Mouse (Mus musculus) heart, embryonic 10.5 days (tissue): ENCODE measurements around the gene Cit. TPM values are rescaled to one million over a fixed set of nuclear protein-coding genes. Genes with fewer than 3 reads are reported as not detected.
"Not testable (repeated sequence)": the region's sequence is repeated elsewhere in the genome, so short reads cannot be mapped to it uniquely, and the experiment has no call there.

Experiments
- DNase-seq: peaks from one replicate; pipeline ENCODE4 v3.0.0-alpha.2; 2017; ENCODE audit warnings: low spot score
- H3K27ac ChIP-seq: fragments of 300-500 bp; sonication (generic); 2 replicates; pipeline ENCODE4 v1.5.1; 2016; ENCODE audit warnings: mild to moderate bottlenecking
- H3K27me3 ChIP-seq: fragments of 300-500 bp; sonication (generic); 2 replicates; pipeline ENCODE4 v1.6.1; 2016; ENCODE audit warnings: mild to moderate bottlenecking; ENCODE audit not compliant: poor library complexity, insufficient read depth, severe bottlenecking
- H3K36me3 ChIP-seq: fragments of 300-500 bp; sonication (generic); 2 replicates; pipeline ENCODE4 v1.6.1; 2016; ENCODE audit warnings: mild to moderate bottlenecking, moderate library complexity
- H3K4me1 ChIP-seq: fragments of 300-500 bp; sonication (generic); 2 replicates; pipeline ENCODE4 v1.6.1; 2016; ENCODE audit warnings: mild to moderate bottlenecking
- H3K4me3 ChIP-seq: fragments of 300-500 bp; sonication (generic); 2 replicates; pipeline ENCODE4 v1.5.1; 2016; ENCODE audit warnings: mild to moderate bottlenecking, moderate library complexity
- H3K9me3 ChIP-seq: fragments of 300-500 bp; sonication (generic); 2 replicates; pipeline ENCODE4 v1.6.1; 2016; ENCODE audit warnings: mild to moderate bottlenecking, moderate library complexity
- whole genome bisulfite sequencing: fragments of 180-500 bp; shearing (Covaris S2); methylation state at CpG from one replicate; pipeline ENCODE4 v1.1.7; 2016; 5-methylcytosine and 5-hydroxymethylcytosine counted together
- polyA plus RNA-seq: library from polyadenylated mRNA; unstranded; fragments of >200 nt; fragmentation: Nextera tagmentation; extraction: Ambion mirVana; gene quantifications from 2 replicates; pipeline ENCODE4 v1.2.1, GENCODE M21; 2016

The Cit gene
- 28.4 and 38.5 TPM in 2 replicates for polyA plus RNA-seq

- under 1% methylated on average over 42 of the region's 42 CpGs for WGBS
These were observed at the start of gene Cit for GRCm38 (mm10) chr5:115844766-115845634. Cit (plus strand) TSS chr5:115845278.

GRCm38 (mm10) chr5:115799016-115799894 is 45.8 kb upstream of the Cit start:
- DNase-seq: no peak
- WGBS: 61% methylated on average over 15 of the region's 15 CpGs
- no peaks in the 10 kb centered on the region for H3K9me3 ChIP-seq
- H3K4me1 ChIP-seq: no peaks in the 10 kb centered on the region
- no peaks in the 10 kb centered on the region for H3K27me3 ChIP-seq
- no peak overlapping the region for H3K27ac ChIP-seq
- H3K36me3 ChIP-seq: no peaks in the 10 kb centered on the region
- 0 out of 2 replicates have a peak overlapping the region, but pooled peaks have one; percentile 0 for H3K4me3 ChIP-seq

More at GRCm38 (mm10) chr5:115844766-115845634, at the start of gene Cit:
- peaks cover 15% of the 10 kb centered on the region for H3K4me1 ChIP-seq
- DNase-seq: peak; percentile 98
- H3K4me3 ChIP-seq: peak within 1 kb of the TSS; percentile 95
- peak within 1 kb of the TSS; percentile 93 for H3K27ac ChIP-seq
- H3K9me3 ChIP-seq: no peaks in the 10 kb centered on the region
- no peaks in the 10 kb centered on the region for H3K27me3 ChIP-seq
- peaks cover 18% of the 10 kb centered on the region for H3K36me3 ChIP-seq

- H3K36me3 ChIP-seq: no peaks in the 10 kb centered on the region
- H3K4me3 ChIP-seq: no peak overlapping the region
- 48% methylated on average over 4 of the region's 4 CpGs for WGBS
These were observed 45.2 kb upstream of the Cit start for GRCm38 (mm10) chr5:115799895-115800232.

GRCm38 (mm10) chr5:115812262-115812661 is 32.8 kb upstream of the Cit start:
- Histone ChIP-seq H3K4me1 (no peaks in the 10 kb centered on the region), H3K4me3 (no peak overlapping the region), H3K27me3 (no peaks in the 10 kb centered on the region), H3K9me3 (no peaks in the 10 kb centered on the region), H3K36me3 (no peaks in the 10 kb centered on the region), H3K27ac (no peak overlapping the region)
- no peak for DNase-seq
- WGBS: 70% methylated on average over 3 of the region's 3 CpGs

More at GRCm38 (mm10) chr5:115799895-115800232, 45.2 kb upstream of the Cit start:
- no peak for DNase-seq
- Histone ChIP-seq H3K27me3 (no peaks in the 10 kb centered on the region), H3K9me3 (no peaks in the 10 kb centered on the region), H3K27ac (no peak overlapping the region), H3K4me1 (no peaks in the 10 kb centered on the region)

GRCm38 (mm10) chr5:115817022-115817421 is 28.1 kb upstream of the Cit start:
- no peak overlapping the region for H3K4me3 ChIP-seq
- no peaks in the 10 kb centered on the region for H3K36me3 ChIP-seq
- H3K9me3 ChIP-seq: no peaks in the 10 kb centered on the region
- DNase-seq: no peak
- WGBS: 71% methylated on average over 6 of the region's 6 CpGs
- no peak overlapping the region for H3K27ac ChIP-seq
- H3K4me1 ChIP-seq: no peaks in the 10 kb centered on the region
- H3K27me3 ChIP-seq: no peaks in the 10 kb centered on the region

GRCm38 (mm10) chr5:115817655-115818054 is 27.4 kb upstream of the Cit start:
- 83% methylated on average over 1 of the region's 1 CpGs for WGBS
- H3K9me3 ChIP-seq, H3K36me3 ChIP-seq, H3K27ac ChIP-seq, DNase-seq, H3K4me1 ChIP-seq, H3K27me3 ChIP-seq, H3K4me3 ChIP-seq: not testable (repeated sequence)

GRCm38 (mm10) chr5:115819966-115820365 is 25.1 kb upstream of the Cit start:
- WGBS: 57% methylated on average over 9 of the region's 9 CpGs
- Histone ChIP-seq H3K27ac (no peak overlapping the region), H3K36me3 (no peaks in the 10 kb centered on the region), H3K4me1 (no peaks in the 10 kb centered on the region), H3K27me3 (no peaks in the 10 kb centered on the region), H3K4me3 (no peak overlapping the region), H3K9me3 (no peaks in the 10 kb centered on the region)
- no peak for DNase-seq

- H3K36me3 ChIP-seq: no peaks in the 10 kb centered on the region
- H3K27ac ChIP-seq: no peak overlapping the region
- DNase-seq: no peak
- no peak overlapping the region for H3K4me3 ChIP-seq
- 85% methylated on average over 12 of the region's 12 CpGs for WGBS
- H3K4me1 ChIP-seq: no peaks in the 10 kb centered on the region
- H3K27me3 ChIP-seq: no peaks in the 10 kb centered on the region
- H3K9me3 ChIP-seq: no peaks in the 10 kb centered on the region
These were observed 23.9 kb upstream of the Cit start for GRCm38 (mm10) chr5:115821200-115821599.

GRCm38 (mm10) chr5:115821910-115822309 is 23.2 kb upstream of the Cit start:
- H3K4me3 ChIP-seq: no peak overlapping the region
- no peaks in the 10 kb centered on the region for H3K36me3 ChIP-seq
- H3K4me1 ChIP-seq: no peaks in the 10 kb centered on the region
- no peaks in the 10 kb centered on the region for H3K27me3 ChIP-seq
- 88% methylated on average over 7 of the region's 7 CpGs for WGBS
- no peak overlapping the region for H3K27ac ChIP-seq
- no peak for DNase-seq
- no peaks in the 10 kb centered on the region for H3K9me3 ChIP-seq

GRCm38 (mm10) chr5:115832754-115833153 is 12.3 kb upstream of the Cit start:
- no peak for DNase-seq
- Histone ChIP-seq H3K4me1 (no peaks in the 10 kb centered on the region), H3K36me3 (no peaks in the 10 kb centered on the region), H3K4me3 (no peak overlapping the region), H3K27ac (no peak overlapping the region), H3K27me3 (no peaks in the 10 kb centered on the region), H3K9me3 (no peaks in the 10 kb centered on the region)
- 91% methylated on average over 2 of the region's 2 CpGs for WGBS

GRCm38 (mm10) chr5:115833806-115834205 is 11.3 kb upstream of the Cit start:
- H3K9me3 ChIP-seq, H3K4me1 ChIP-seq, H3K36me3 ChIP-seq, H3K27me3 ChIP-seq, H3K4me3 ChIP-seq, DNase-seq, H3K27ac ChIP-seq: not testable (repeated sequence)

- no peaks in the 10 kb centered on the region for H3K27me3 ChIP-seq
- no peak overlapping the region for H3K27ac ChIP-seq
- H3K4me3 ChIP-seq: no peak overlapping the region
- WGBS: 61% methylated on average over 7 of the region's 7 CpGs
- no peak for DNase-seq
- H3K4me1 ChIP-seq: no peaks in the 10 kb centered on the region
- H3K36me3 ChIP-seq: no peaks in the 10 kb centered on the region
- no peaks in the 10 kb centered on the region for H3K9me3 ChIP-seq
These were observed 9.8 kb upstream of the Cit start for GRCm38 (mm10) chr5:115835291-115835690.

GRCm38 (mm10) chr5:115838059-115838458 is 7.0 kb upstream of the Cit start:
- Histone ChIP-seq H3K4me3 (no peak overlapping the region), H3K4me1 (no peaks in the 10 kb centered on the region), H3K9me3 (no peaks in the 10 kb centered on the region), H3K36me3 (no peaks in the 10 kb centered on the region), H3K27me3 (no peaks in the 10 kb centered on the region), H3K27ac (no peak overlapping the region)
- 87% methylated on average over 6 of the region's 6 CpGs for WGBS
- no peak for DNase-seq
